Mouse (Mus musculus) E14TG2a.4 (cell line): ENCODE measurements around the gene Slc1a1.

Source experiments
- CTCF ChIP-seq: conservative IDR thresholded peaks from 2 replicates; pipeline ENCODE4 v1.5.1; 2014; ENCODE audit warnings: low read length
- POU5F1 ChIP-seq: IDR thresholded peaks from 2 replicates; pipeline ENCODE4 v1.6.1; 2014; ENCODE audit warnings: low read length, borderline replicate concordance

- TF ChIP-seq CTCF (no peak), POU5F1 (no peak)
Observed at GRCm38 (mm10) chr19:28896639-28897038, 61.8 kb downstream of the Slc1a1 start.
